Mouse (Mus musculus) brain, embryonic 14.5 days (tissue): ENCODE measurements around the gene Setx.

ENCODE experiments used
- CTCF ChIP-seq: fragments of 200-500 bp; IDR thresholded peaks from 2 replicates; pipeline ENCODE4 v1.5.1; 2012; ENCODE audit warnings: inconsistent platforms, mild to moderate bottlenecking, moderate library complexity, borderline replicate concordance; ENCODE audit not compliant: insufficient read depth, insufficient read length; ENCODE audit errors: extremely low read depth
- POLR2A ChIP-seq: fragments of 200-500 bp; IDR thresholded peaks from 2 replicates; pipeline ENCODE4 v1.6.1; 2012; ENCODE audit warnings: mild to moderate bottlenecking, inconsistent platforms, borderline replicate concordance; ENCODE audit not compliant: poor library complexity, insufficient read depth, insufficient read length, severe bottlenecking; ENCODE audit errors: extremely low read depth

GRCm38 (mm10) chr2:29191216-29192215 lies 67.5 kb downstream of the Setx start:
- TF ChIP-seq CTCF (no peak), POLR2A (no peak)
